Mouse (Mus musculus) hindlimb bud, embryonic 11.5 days (tissue): ENCODE measurements at regions not wholly inside any gene's neighbourhood (a gene's known extent, or its start where the extent isn't known, plus 50 kb on each side); places are given as distances from the start of the nearest gene placed in this dataset.

Experiments
- DNase-seq: peaks from one replicate; pipeline ENCODE4 v3.0.0-alpha.2; 2012; ENCODE audit warnings: low read depth, low spot score; ENCODE audit errors: extremely low spot score

DNA sequence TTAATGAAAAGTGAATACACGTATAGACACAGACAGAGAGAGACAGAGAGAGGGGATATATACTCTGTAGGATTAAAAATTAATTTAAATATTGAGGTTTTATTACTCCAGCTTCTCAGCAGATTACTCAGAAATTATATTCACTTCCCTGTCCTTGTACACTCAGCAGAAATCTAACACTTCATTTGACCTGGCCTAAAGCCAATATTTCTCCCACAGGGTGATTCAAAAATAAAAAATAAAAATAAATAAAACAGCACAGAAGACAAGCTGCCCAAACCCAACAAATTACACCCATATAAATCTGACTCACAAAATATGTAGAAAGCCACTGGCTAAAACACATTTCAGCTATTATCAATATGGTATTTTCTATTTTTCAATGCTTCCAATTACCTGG is 334.8 kb downstream of the Gm11361 start:
- DNase-seq = no peak

DNA sequence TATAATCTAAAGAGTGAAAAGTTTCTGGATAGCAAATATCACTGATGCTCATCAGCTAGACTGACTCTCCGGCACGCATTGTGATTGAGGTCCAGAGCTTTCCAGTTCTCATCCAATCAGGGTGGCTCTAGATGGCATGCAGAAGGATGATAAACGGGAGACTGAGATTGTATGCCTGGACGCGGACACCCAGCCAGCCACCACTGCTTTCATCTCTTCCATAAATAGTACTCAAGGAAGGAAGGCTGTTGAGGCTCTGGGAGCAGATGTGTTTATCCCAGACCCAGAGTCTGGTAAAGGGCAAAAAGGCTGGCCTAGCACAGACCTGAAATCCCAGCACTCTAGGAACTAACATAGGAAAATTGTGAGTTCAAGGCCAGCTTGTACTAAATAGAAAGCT is 330.6 kb downstream of the Gm11361 start:
- DNase-seq = no peak

DNA sequence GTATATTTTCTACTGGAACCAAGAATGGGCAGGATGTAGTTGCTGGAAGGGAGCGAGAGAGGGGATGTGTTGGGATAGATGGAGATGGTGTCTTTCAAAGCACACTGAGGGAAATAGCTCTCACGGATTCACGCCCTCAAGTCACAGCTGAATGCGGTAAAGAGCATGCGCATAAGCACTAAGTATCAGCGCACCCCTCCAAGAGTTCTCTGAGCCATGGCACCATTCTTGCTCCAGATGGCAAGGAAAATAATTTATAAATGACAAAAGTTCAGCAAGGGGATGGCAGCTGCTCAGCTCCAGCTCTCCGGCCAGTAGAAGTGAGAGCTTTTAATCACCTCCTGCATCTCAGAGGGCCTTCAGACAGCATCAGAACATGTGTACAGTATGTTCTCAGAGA is 329.4 kb downstream of the Gm11361 start:
- DNase-seq = no peak

DNA sequence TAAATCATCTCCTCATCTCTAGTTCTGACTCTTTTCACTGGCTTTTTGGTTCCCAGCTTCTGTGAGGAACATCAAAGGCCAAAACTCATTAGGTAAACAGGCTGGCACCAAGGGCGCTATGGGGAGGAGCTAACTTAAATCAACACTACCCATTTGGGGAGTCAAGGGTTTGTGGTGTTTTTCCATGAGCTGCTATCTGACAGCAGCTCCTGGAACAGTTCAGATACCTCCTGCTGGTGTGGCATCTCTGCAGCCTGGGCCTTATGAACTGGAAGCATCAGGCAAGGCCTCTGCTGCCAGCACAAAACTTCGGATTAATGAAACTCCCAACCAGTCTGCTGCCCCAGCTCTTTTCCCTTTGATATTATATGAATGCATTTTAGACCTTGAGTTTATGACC is 328.8 kb downstream of the Gm11361 start:
- DNase-seq = no peak

DNA sequence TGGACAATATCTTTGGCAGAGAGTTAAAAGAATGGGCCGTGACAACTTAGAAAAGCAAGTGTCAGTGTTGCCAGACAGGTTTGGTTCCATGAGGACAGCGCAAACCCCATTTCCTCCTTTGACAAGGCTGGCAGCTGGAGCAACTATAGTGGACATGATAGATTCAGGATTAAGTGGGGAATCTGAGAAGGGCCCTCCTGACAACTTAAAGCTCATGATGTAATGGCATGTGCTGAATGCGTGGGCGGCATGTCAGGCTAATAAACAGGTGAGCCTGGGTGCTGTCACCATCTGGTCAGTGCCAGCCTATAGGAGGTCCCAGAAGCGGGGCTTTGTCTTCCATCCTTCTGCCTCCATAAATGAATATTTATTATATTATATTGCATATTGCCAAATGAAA is 326.3 kb downstream of the Gm11361 start:
- DNase-seq = no peak

DNA sequence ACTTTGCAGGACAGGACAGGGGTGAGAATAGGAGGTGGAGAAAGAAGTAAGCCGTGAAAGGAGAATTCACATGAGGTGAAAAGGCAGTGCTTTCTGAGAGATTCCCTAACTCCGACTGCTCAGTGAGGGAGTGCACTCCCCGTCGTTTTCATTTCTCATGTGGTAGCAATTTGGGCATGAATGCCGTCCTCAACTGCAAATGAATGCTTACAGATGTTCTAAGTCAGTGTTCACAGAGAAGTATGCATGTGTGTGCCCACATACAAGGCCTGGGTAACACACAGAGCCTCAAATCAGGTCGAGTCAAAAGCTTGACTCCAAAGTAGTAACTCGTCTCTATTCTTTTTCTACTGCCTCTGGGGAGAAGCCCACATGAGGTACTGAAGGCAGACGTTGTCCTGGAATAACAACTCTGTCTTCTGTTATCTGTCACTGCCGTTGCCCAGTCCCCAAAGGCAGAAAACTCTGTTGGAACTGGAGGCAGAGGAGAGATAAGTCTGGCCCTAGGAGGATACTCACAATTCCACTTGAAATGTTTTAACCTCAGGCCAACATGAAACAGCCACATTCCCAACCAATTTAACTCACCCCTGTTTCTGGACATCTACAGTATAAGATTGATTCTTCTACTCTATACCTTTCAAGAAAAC is 318.0 kb downstream of the Gm11361 start:
- no peak for DNase-seq

DNA sequence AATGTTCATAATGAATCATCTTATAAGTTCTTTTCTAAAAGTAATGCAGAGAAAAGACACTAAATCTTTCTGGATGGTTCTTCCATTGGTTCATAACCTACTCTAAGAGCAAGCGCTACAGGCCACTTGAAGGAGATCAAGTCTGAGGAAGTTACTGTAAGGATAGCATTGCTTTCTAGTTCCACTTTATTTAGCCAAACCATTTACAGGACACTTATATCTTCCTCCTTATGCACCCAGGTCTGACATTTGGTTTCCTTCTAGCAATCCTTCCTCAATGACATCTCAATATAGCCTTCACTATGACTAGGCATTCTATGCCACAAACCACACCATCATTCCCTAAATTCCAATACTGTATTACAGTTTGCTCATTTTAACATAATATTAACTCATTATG is 316.0 kb downstream of the Gm11361 start:
- no peak for DNase-seq

DNA sequence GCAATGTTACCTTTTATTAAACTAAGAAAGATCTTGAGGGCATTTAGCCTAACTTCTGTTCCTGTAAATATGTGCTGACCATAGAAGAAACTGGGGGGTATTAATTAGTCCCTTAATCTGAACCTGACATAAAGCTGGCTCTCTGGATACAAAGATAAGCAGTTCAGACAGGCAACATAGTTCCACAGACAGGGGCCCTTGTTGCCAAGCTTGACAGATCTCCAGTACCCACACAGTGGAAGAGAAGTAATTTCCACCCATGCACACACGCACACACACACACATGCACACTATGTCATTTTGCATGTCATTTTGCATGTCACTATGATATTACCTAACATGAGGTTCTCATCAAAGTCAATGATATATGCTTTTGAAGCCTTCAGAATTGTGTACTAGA is 315.1 kb downstream of the Gm11361 start:
- no peak for DNase-seq

DNA sequence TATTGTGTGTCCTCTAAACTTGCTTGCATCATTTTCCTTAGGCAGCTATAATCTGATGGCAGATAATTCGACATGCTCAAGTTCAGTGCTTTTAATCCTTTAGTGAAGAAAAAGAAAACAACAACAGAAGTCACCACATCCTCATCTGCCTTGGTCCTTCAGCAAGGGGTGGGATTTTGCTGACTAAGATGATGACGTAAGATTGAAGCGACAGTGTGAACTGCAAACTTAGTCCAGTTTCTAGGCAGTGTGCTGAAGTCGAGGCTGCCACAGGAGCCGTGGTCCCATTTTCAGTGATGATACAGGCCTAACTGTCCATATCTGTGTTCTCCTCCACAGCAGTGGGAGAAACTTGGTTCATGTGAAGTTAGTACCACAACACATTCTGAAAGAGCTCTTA is 314.4 kb downstream of the Gm11361 start:
- DNase-seq = no peak

DNA sequence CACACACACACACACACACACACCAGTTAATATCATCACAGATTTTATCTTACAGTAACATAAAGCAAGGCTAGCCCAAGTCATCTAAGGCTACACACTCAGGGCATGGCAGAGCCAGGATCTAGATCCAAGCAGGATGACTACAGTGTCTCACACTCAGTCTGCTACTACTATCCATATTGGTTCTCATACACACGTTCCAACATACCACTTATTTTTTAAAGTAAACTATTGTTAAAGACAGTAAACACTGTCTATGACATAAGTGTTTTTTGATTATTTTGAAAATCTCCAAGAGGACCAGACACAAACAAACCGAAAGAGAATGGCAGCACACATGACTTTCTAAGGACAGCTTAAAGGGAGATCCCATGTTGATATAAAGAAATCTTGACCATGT is 306.3 kb downstream of the Gm11361 start:
- no peak for DNase-seq

GRCm38 (mm10) chr13:28560081-28560480 is 302.8 kb downstream of the Gm11361 start:
- DNase-seq = no peak

- DNase-seq = no peak
Observed at GRCm38 (mm10) chr13:28557032-28557570, 299.8 kb downstream of the Gm11361 start.

GRCm38 (mm10) chr13:28556385-28556938 is 299.1 kb downstream of the Gm11361 start:
- no peak for DNase-seq

DNA sequence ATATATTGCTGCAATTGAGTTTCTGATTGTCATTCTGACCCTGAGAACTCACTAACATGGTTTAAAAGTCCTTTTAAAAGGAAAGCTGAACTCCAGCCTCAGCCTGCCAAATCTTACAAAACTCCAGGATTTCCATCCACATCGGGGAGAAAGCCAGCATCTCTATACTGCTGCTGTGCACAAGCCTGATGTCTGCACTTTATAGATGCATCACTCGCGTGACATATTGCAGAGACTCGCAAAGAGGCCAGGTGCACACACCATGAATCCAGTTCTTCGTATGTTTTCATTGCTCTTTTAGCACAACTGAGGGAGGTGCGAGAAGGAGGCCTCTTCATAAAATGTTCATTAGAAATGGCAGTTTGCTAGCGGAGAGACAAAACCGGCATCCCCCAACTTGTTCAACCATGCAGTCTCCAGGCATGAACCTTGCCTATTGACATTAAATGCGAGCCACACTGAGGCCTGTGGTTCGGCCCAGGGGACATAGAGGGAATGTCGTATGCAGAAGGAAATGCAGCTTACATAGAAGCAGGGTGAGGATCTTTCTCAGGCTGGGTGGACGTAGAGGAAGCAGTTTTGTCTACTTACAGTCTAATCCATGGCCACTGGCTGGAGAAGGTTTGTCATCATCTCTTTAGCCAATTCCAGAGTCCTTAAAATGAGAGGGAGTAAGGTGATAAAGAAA is 297.0 kb downstream of the Gm11361 start:
- DNase-seq = no peak

GRCm38 (mm10) chr13:28552974-28553750 is 295.8 kb downstream of the Gm11361 start:
- no peak for DNase-seq

GRCm38 (mm10) chr13:28551555-28551954 is 294.2 kb downstream of the Gm11361 start:
- DNase-seq = no peak

- no peak for DNase-seq
Observed at GRCm38 (mm10) chr13:28545797-28546196, 288.5 kb downstream of the Gm11361 start.

DNA sequence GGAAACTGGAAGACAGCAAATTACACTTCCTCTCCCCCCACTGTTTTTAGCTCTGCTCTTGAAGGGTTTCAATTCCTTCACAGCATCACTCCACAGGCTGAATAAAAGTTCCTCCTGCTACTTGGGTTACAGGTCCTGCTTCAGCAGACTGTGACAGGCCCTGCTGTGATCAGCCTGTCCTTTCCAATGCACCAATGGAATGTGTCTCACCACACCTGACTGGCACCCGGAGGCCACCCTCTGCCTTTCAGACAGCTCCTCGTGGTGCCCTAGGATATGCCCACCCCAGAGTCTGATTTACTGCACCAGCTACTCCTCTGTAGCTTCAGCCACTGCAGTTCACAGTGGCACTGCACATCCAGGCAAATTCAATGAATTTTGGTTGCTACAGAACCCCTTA is 288.0 kb downstream of the Gm11361 start:
- no peak for DNase-seq

GRCm38 (mm10) chr13:28544819-28545180 is 287.5 kb downstream of the Gm11361 start:
- DNase-seq = no peak

GRCm38 (mm10) chr13:28544003-28544818 is 286.9 kb downstream of the Gm11361 start:
- DNase-seq = peak; percentile 88

DNA sequence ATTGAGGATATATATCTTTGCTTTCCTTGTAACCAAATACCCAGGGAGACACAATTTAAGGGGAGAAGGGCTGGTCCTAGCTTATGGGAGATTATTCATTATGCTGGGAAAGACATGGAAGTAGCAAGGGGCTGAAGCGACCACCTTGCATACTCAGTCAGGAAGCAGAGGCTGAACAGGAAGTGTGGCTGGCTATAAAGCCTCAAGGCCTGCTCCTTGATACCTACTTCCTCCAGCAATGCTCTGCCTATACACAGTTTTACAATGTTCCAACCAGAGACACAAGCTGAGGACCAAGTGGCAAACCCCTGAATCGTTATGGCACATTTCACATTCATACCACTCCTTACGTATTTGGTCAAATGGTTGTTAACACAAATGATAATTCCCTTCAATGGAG is 284.3 kb downstream of the Gm11361 start:
- DNase-seq = no peak
